Mouse (Mus musculus): ENCODE measurements around the gene Maml3.

GRCm38 (mm10) chr3:51872771-51873170, 232.1 kb downstream of the Maml3 start:
- TF ChIP-seq CTCF (IDR thresholded peaks at IDR 0.05; ENCODE audit: control insufficient read depth, insufficient read depth, insufficient read length) = no peak
- TF ChIP-seq MAX (IDR thresholded peaks at IDR 0.05) = no peak
- no peak for TF ChIP-seq CEBPB (IDR thresholded peaks at IDR 0.05; ENCODE audit: low read depth)
- TF ChIP-seq USF1 (IDR thresholded peaks at IDR 0.05; ENCODE audit: low read depth) = no peak
- TF ChIP-seq MYOG (IDR thresholded peaks at IDR 0.05; ENCODE audit: control insufficient read depth, extremely low read depth, insufficient read length) = no peak

All from C2C12 (cell line).